Mouse (Mus musculus) gastrocnemius, postnatal 4 days (tissue): ENCODE measurements at regions not wholly inside any gene's neighbourhood (a gene's known extent, or its start where the extent isn't known, plus 50 kb on each side); places are given as distances from the start of the nearest gene placed in this dataset.
"Not testable (repeated sequence)": the region's sequence is repeated elsewhere in the genome, so short reads cannot be mapped to it uniquely, and the experiment has no call there.

Source experiments
- DNase-seq, 2 experiments: peaks; one replicate each; pipeline ENCODE4 v3.0.0; 2021 to 2022; ENCODE audit warnings: low spot score in 2 of 2, mixed read lengths in 2 of 2

GRCm38 (mm10) chr8:34651750-34652149 is 540.2 kb upstream of the Gm10131 start:
- no peak for DNase-seq

GRCm38 (mm10) chr8:34628221-34628620 is 516.7 kb upstream of the Gm10131 start:
- DNase-seq = not testable (repeated sequence)

- DNase-seq = no peak
These were observed 514.1 kb upstream of the Gm10131 start for GRCm38 (mm10) chr8:34625670-34626069.

GRCm38 (mm10) chr8:34623783-34624182 is 512.2 kb upstream of the Gm10131 start:
- DNase-seq = no peak

- DNase-seq = no peak
These were observed 510.9 kb upstream of the Gm10131 start for GRCm38 (mm10) chr8:34622177-34623114.

GRCm38 (mm10) chr8:34618046-34618445 is 506.5 kb upstream of the Gm10131 start:
- DNase-seq = no peak

GRCm38 (mm10) chr8:34614987-34615386 is 503.4 kb upstream of the Gm10131 start:
- no peak for DNase-seq

GRCm38 (mm10) chr8:34614031-34614526 is 502.5 kb upstream of the Gm10131 start:
- peak in 1 of 2 experiments; percentile 8 for DNase-seq

- DNase-seq = no peak
These were observed 501.6 kb upstream of the Gm10131 start for GRCm38 (mm10) chr8:34613138-34613537.

GRCm38 (mm10) chr8:34612396-34612795 is 500.9 kb upstream of the Gm10131 start:
- no peak for DNase-seq

- no peak for DNase-seq
These were observed 498.6 kb upstream of the Gm10131 start for GRCm38 (mm10) chr8:34610186-34610585.

- DNase-seq = no peak
These were observed 495.9 kb upstream of the Gm10131 start for GRCm38 (mm10) chr8:34607426-34607825.

- DNase-seq = no peak
These were observed 493.5 kb upstream of the Gm10131 start for GRCm38 (mm10) chr8:34605031-34605430.

- DNase-seq = no peak
These were observed 493.0 kb upstream of the Gm10131 start for GRCm38 (mm10) chr8:34604581-34604980.

- DNase-seq = no peak
These were observed 490.0 kb upstream of the Gm10131 start for GRCm38 (mm10) chr8:34601426-34601953.

GRCm38 (mm10) chr8:34600880-34601279 is 489.3 kb upstream of the Gm10131 start:
- no peak for DNase-seq

GRCm38 (mm10) chr8:34596593-34596992 is 485.1 kb upstream of the Gm10131 start:
- no peak for DNase-seq

- DNase-seq = no peak
These were observed 479.6 kb upstream of the Gm10131 start for GRCm38 (mm10) chr8:34590976-34591749.

GRCm38 (mm10) chr8:34578043-34578442 is 466.5 kb upstream of the Gm10131 start:
- DNase-seq = no peak

- DNase-seq = no peak
These were observed 462.5 kb upstream of the Gm10131 start for GRCm38 (mm10) chr8:34574009-34574408.

GRCm38 (mm10) chr8:34573007-34573881 is 461.7 kb upstream of the Gm10131 start:
- DNase-seq = no peak
